Mouse (Mus musculus): ENCODE measurements at regions not wholly inside any gene's neighbourhood (a gene's known extent, or its start where the extent isn't known, plus 50 kb on each side); places are given as distances from the start of the nearest gene placed in this dataset.
A peak's percentile ranks its signal among the peaks of the same experiment; 100 is the strongest.

GRCm38 (mm10) chr3:115604734-115605279 lies 110.1 kb downstream of the S1pr1 start:
- DNase-seq (ENCODE audit: extremely low spot score in 1 of 2, low spot score in 2 of 2), result no peak
- intact Hi-C loops (cut with DNase I), result no loop called here

GRCm38 (mm10) chr3:115604267-115604666 lies 110.6 kb downstream of the S1pr1 start:
- no peak for DNase-seq (ENCODE audit: extremely low spot score in 1 of 2, low spot score in 2 of 2)
- intact Hi-C loops (cut with DNase I), result no loop called here

DNA sequence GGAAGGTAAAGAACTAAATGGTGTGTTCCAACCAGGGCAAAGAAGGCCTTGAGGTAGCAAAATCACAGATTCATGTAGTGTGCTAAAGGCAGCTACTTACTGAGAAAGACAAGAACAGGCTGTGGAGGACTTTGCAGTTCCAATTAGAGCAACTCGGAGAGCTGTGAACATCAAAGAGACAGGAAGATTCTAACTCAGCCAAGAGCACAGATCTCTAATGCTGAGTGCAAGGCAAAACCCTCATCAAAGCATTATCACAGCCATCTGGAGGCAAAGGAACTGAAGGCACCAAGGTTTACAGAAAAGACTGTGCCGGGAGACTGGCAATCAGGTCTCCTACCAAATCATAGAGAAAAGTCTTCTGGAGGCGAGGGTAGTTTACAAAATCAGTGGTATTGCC lies 111.1 kb downstream of the S1pr1 start:
- DNase-seq (ENCODE audit: extremely low spot score in 1 of 2, low spot score in 2 of 2), result no peak
- intact Hi-C loops (cut with DNase I), result no loop called here

GRCm38 (mm10) chr3:115599281-115599680 lies 115.6 kb downstream of the S1pr1 start:
- no peak for DNase-seq (ENCODE audit: extremely low spot score in 1 of 2, low spot score in 2 of 2)
- intact Hi-C loops (cut with DNase I), result no loop called here

- intact Hi-C loops (cut with DNase I), result no loop called here
- DNase-seq (ENCODE audit: extremely low spot score in 1 of 2, low spot score in 2 of 2), result peak in 1 of 2 experiments; percentile 45
These were observed 118.3 kb downstream of the S1pr1 start for GRCm38 (mm10) chr3:115596523-115596922.

GRCm38 (mm10) chr3:115590716-115591115 lies 124.2 kb downstream of the S1pr1 start:
- intact Hi-C loops (cut with DNase I), result no loop called here
- no peak for DNase-seq (ENCODE audit: extremely low spot score in 1 of 2, low spot score in 2 of 2)

GRCm38 (mm10) chr3:115588585-115588984 lies 126.3 kb downstream of the S1pr1 start:
- no peak for DNase-seq (ENCODE audit: extremely low spot score in 1 of 2, low spot score in 2 of 2)
- intact Hi-C loops (cut with DNase I), result no loop called here

GRCm38 (mm10) chr3:115580131-115580932 lies 134.5 kb downstream of the S1pr1 start:
- intact Hi-C loops (cut with DNase I), result no loop called here
- no peak for DNase-seq (ENCODE audit: extremely low spot score in 1 of 2, low spot score in 2 of 2)

DNA sequence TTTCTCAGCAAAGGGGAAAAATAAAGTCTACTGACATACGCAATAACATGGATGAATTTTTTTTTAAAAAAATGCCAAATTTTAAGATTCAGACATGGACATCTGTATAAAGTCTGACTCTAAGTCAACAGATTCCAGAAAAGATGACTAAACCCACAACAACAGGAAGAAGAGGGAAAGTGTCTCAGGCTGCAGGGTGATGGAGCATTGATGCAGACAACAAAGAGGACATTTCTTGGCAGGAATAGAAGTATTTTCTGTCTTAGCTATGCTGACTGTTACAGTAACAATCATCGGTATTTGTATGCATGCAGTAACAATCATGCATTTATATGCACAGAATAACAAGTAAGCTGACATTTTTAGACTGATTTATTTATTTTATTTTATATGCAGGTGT lies 139.5 kb downstream of the S1pr1 start:
- DNase-seq (ENCODE audit: extremely low spot score in 1 of 2, low spot score in 2 of 2), result no peak
- intact Hi-C loops (cut with DNase I), result no loop called here

DNA sequence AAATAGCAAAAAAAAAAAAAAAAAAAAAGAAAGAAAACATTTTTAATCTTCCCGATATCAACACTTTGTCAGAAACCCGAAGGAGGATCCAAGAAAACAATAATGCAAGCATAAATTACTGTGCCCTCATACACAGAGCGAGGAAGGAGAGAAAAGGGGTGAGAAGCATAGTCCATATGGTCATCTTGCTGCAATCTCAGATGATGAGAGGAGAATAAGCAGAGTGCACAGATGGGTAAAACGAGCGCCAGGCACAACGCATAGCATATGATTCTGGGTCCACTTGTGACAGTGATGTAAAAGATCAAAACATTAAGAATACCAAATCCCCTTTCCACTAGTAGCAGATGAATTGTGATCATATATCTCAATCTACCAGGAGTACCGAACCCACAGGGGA lies 152.1 kb downstream of the S1pr1 start:
- DNase-seq (ENCODE audit: extremely low spot score in 1 of 2, low spot score in 2 of 2), result no peak
- intact Hi-C loops (cut with DNase I), result no loop called here

DNA sequence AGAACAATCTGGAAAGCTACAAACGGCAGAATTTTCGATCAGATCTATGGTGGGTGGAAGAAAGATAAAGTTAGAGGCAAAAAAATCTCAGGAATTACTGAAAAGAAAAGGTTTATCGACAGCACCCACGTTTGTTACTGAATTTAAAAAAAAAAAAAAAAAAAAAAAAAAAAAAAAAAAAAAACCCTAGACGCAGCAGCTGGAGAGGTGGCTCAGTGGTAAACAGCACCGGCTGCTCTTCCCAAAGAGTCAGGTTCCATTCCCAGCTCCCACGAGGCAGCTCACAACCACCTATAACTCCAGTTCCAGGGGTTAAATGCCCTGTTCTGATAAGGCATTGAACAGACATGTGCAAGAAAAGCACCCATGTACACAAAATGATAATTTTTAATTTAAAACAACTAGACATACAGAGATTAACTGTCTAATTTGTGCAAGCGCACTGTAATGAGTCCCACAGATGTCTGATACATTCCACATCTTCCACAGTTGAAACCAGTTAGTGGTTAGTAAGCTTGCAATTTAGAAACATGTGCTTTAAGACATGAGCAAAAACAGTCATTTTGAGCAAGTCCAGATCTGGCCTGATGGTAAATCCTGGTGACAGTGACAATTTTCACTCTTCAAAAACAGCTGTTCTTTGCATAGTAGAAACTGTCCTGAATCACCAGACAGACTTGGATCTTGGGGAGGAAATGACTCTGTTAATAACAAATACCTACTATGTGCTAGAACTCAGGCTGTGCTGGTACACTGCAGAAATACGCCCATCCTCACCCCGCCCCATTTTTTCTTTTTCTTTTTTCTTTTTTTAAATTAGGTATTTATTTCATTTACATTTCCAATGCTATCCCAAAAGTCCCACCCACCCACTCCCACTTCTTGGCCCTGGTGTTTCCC lies 159.8 kb downstream of the S1pr1 start:
- intact Hi-C loops (cut with DNase I), result no loop called here
- DNase-seq (ENCODE audit: extremely low spot score in 1 of 2, low spot score in 2 of 2), result no peak

- intact Hi-C loops (cut with DNase I), result no loop called here
- DNase-seq (ENCODE audit: extremely low spot score in 1 of 2, low spot score in 2 of 2), result peak; percentile 4 to 32
These were observed 160.9 kb downstream of the S1pr1 start for GRCm38 (mm10) chr3:115553848-115554515.

- intact Hi-C loops (cut with DNase I), result no loop called here
- DNase-seq (ENCODE audit: extremely low spot score in 1 of 2, low spot score in 2 of 2), result peak in 1 of 2 experiments; percentile 19
These were observed 173.1 kb downstream of the S1pr1 start for GRCm38 (mm10) chr3:115541789-115542188.

DNA sequence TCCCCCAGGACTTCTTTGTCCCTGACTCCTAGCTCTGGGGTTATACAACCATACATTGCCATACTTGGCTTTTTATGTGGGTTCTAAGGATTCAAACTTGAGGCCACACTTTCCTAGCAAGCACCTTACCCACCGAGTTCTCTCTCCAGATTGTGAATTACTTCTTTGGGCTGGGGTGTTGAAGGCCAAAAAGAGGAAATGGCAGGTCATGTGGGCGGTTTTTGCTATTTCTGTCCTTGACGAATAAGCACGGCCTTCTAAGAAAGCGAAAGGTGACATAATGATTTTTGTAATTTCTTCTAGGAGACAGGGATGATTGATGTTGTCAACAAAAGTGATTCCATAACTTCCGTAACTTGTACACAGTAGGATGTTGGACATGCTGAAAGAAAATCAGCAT lies 176.5 kb downstream of the S1pr1 start:
- intact Hi-C loops (cut with DNase I), result no loop called here
- no peak for DNase-seq (ENCODE audit: extremely low spot score in 1 of 2, low spot score in 2 of 2)

GRCm38 (mm10) chr3:115532141-115532735 lies 182.6 kb downstream of the S1pr1 start:
- intact Hi-C loops (cut with DNase I), result loop anchor here (5.0 kb wide), 1 partner anchor 110 kb away; no protein-coding TSS in a partner anchor
- no peak for DNase-seq (ENCODE audit: extremely low spot score in 1 of 2, low spot score in 2 of 2)

GRCm38 (mm10) chr3:115530441-115530840 lies 184.4 kb downstream of the S1pr1 start:
- no peak for DNase-seq (ENCODE audit: extremely low spot score in 1 of 2, low spot score in 2 of 2)
- intact Hi-C loops (cut with DNase I), result loop anchor here (5.0 kb wide), 1 partner anchor 112 kb away; no protein-coding TSS in a partner anchor

- DNase-seq (ENCODE audit: extremely low spot score in 1 of 2, low spot score in 2 of 2), result no peak
These were observed 185.0 kb downstream of the S1pr1 start for GRCm38 (mm10) chr3:115529918-115530317.

DNA sequence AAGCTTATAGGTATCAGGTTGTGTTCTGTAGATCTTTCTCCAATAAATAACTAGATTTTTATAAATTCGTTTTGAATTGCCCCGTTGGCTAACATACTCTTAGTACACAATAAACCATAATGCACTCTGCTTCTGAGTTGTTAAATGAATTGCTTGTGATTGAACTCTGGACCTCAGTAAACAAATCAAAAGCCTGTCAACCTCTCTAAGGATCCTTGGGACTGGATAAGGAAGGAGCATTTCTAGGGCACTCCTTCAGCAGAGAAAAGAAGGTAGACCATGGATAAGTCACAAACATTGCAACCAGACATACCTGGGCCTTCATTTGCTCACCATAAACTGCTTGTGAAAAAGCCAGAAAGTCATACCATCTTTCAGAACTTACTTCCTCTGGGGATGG lies 191.4 kb downstream of the S1pr1 start:
- intact Hi-C loops (cut with DNase I), result no loop called here

More at GRCm38 (mm10) chr3:115529918-115530317, 185.0 kb downstream of the S1pr1 start:
- intact Hi-C loops (cut with DNase I), result loop anchor here (5.0 kb wide), 1 partner anchor 112 kb away; no protein-coding TSS in a partner anchor

GRCm38 (mm10) chr3:115515645-115516044 lies 199.2 kb downstream of the S1pr1 start:
- intact Hi-C loops (cut with DNase I), result no loop called here
- DNase-seq (ENCODE audit: extremely low spot score in 1 of 2, low spot score in 2 of 2), result no peak

More for the DNA sequence above, 191.4 kb downstream of the S1pr1 start:
- DNase-seq (ENCODE audit: extremely low spot score in 1 of 2, low spot score in 2 of 2), result no peak

Data from left cerebral cortex, postnatal 10 days (tissue).